Mouse (Mus musculus) forebrain, embryonic 16.5 days (tissue): ENCODE data around the gene Frrs1. TPM values are rescaled to one million over a fixed set of nuclear protein-coding genes. Genes with fewer than 3 reads are reported as not detected.

Experiments
- ATAC-seq: fragments of 200-750 bp; cut with Nextera tagmentation; 2 replicates; pipeline ENCODE4 v1.8.0; 2017; ENCODE audit warnings: mild to moderate bottlenecking, moderate library complexity
- H3K27ac ChIP-seq: fragments of 300-500 bp; sonication (generic); 2 replicates; pipeline ENCODE4 v1.5.1; 2014; ENCODE audit warnings: low read length, control low read depth
- H3K27me3 ChIP-seq: fragments of 300-500 bp; sonication (generic); replicated peaks from 2 replicates; pipeline ENCODE4 v1.6.1; 2014; ENCODE audit warnings: low read length; ENCODE audit not compliant: control insufficient read depth, insufficient read depth
- H3K36me3 ChIP-seq: fragments of 300-500 bp; sonication (generic); 2 replicates; pipeline ENCODE4 v1.6.1; 2014; ENCODE audit not compliant: control insufficient read depth, insufficient read depth
- H3K4me1 ChIP-seq: fragments of 300-500 bp; sonication (generic); replicated peaks from 2 replicates; pipeline ENCODE4 v1.6.1; 2014; ENCODE audit warnings: low read length; ENCODE audit not compliant: control insufficient read depth, insufficient read depth
- H3K4me2 ChIP-seq: fragments of 300-500 bp; sonication (generic); 2 replicates; pipeline ENCODE4 v1.6.1; 2014; ENCODE audit warnings: mild to moderate bottlenecking, low read length, control low read depth
- H3K4me3 ChIP-seq: fragments of 300-500 bp; sonication (generic); replicated peaks from 2 replicates; pipeline ENCODE4 v1.5.1; 2014; ENCODE audit warnings: mild to moderate bottlenecking, low read length, control low read depth
- H3K9ac ChIP-seq: fragments of 300-500 bp; sonication (generic); replicated peaks from 2 replicates; pipeline ENCODE4 v1.6.1; 2014; ENCODE audit warnings: low read depth, low read length, control low read depth
- H3K9me3 ChIP-seq: fragments of 300-500 bp; sonication (generic); 2 replicates; pipeline ENCODE4 v1.6.1; 2016; ENCODE audit warnings: low read length; ENCODE audit not compliant: control insufficient read depth
- WGBS: fragments of 180-500 bp; shearing (Covaris S2); extraction: QIAGEN DNeasy Blood & Tissue Kit; methylation state at CpG from one replicate; pipeline ENCODE4 v1.1.7; 2014; 5-methylcytosine and 5-hydroxymethylcytosine counted together
- polyA plus RNA-seq: library from polyadenylated mRNA; unstranded; fragments of >200 nt; fragmentation: Nextera tagmentation; extraction: Ambion mirVana; gene quantifications from 2 replicates; pipeline ENCODE4 v1.2.1, GENCODE M21; 2015

Gene Frrs1
- polyA plus RNA-seq, 1 experiment from 2014 or later, result 4.0 TPM

DNA sequence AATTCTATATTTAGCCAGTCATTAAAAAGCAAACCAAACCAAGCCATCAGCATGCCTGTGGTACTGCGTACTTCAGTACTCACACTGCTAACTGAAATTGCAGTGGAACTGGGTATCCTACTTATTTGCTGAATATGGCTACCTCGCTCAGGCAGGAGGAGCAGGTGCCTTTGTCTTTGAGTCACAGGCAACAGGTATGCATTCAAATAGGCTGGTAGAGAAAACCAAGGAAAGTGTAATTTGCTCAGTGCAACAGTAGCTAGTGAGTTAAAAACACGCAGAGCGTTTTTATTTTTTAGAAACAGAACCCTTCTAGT is 1.9 kb downstream of the Frrs1 start:
- Histone ChIP-seq H3K4me3 (peak overlapping the region; percentile 58), H3K9ac (peak overlapping the region; percentile 49), H3K9me3 (no peaks in the 10 kb centered on the region), H3K36me3 (no peaks in the 10 kb centered on the region), H3K4me1 (peaks cover 4% of the 10 kb centered on the region), H3K4me2 (peak overlapping the region; percentile 81), H3K27me3 (no peaks in the 10 kb centered on the region), H3K27ac (no peak overlapping the region)
- ATAC-seq, result peak; percentile 46
- WGBS, result 7% methylated on average over 4 of the region's 4 CpGs

DNA sequence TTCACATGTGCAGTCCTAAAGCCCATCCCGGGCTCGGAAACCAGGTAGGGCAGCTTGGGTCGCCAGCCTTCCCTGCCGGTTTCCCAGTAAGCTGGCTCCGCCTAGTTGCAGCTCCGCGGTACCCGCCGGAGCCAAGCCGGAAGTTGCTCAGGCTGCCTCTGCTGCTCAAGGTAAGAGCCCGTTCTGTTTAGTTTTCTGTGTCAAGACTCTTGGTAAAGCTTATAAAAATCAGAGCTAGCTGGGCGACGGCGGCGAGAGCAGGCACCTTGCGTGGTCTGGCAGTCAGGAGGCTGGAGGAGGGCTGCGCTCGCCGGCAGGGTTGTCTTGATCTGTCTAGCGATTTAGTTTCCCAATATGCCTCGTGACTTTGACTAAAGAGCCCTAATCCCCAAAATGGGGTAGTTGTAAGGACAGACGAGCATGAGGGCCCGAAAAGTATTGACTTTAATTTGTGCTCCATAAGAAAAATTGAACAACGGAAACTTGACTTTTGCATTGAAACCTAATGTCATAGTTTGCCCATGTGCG is 2.3 kb downstream of the Frrs1 start:
- peak; percentile 89 for ATAC-seq
- H3K4me1 ChIP-seq, result peaks cover 4% of the 10 kb centered on the region
- H3K9ac ChIP-seq, result peak overlapping the region; percentile 49
- WGBS, result 2% methylated on average over 25 of the region's 25 CpGs
- H3K27me3 ChIP-seq, result no peaks in the 10 kb centered on the region
- H3K4me3 ChIP-seq, result peak overlapping the region; percentile 58
- H3K27ac ChIP-seq, result no peak overlapping the region
- no peaks in the 10 kb centered on the region for H3K9me3 ChIP-seq
- no peaks in the 10 kb centered on the region for H3K36me3 ChIP-seq
- H3K4me2 ChIP-seq, result peak overlapping the region; percentile 81

DNA sequence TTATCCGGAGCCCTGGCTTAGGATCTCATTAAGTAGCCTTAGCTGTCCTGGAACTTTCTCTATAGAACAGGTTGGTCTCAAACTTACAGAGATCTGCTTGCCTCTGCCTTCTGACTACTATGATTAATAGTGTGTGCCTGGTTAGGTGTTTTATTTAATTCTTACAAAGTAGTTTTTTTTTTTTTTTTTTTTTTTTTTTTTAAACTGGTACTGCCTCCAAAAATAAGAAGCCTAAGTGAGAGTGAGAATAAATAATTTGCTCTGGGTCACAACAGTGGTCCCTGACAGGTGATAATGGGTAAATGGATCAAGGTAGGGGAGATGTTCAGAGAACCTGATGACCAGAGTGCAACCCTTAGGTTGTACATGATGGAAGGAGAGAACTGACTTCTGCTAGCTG is 3.4 kb downstream of the Frrs1 start:
- Histone ChIP-seq H3K36me3 (no peaks in the 10 kb centered on the region), H3K4me1 (peaks cover 4% of the 10 kb centered on the region), H3K9me3 (no peaks in the 10 kb centered on the region), H3K27me3 (no peaks in the 10 kb centered on the region), H3K4me3 (no peak overlapping the region), H3K4me2 (no peak overlapping the region), H3K27ac (no peak overlapping the region), H3K9ac (no peak overlapping the region)
- ATAC-seq, result no peak
- WGBS, result 54% methylated on average over 1 of the region's 1 CpGs

DNA sequence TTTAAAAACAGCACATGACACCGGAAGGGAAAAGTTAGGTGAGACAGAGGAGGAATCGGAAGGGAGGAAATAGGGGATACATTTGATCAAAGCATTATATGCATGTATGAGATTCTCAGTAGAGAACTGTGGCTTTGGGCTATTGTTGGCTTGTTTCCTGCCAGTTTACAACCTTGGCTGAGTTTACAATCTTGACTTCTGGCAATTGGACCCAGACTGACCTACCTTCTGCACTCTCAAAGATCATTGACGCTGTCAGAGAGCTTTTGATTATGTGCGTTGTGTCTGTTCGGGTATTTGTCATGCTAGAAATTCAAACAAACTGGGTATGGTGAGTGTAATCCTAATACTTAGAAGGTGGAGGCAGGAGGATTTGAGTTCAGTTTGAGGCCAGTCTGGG is 5.2 kb downstream of the Frrs1 start:
- Histone ChIP-seq H3K27ac (no peak overlapping the region), H3K9me3 (no peaks in the 10 kb centered on the region), H3K36me3 (no peaks in the 10 kb centered on the region), H3K4me1 (peaks cover 4% of the 10 kb centered on the region), H3K4me3 (no peak overlapping the region), H3K4me2 (no peak overlapping the region), H3K9ac (no peak overlapping the region), H3K27me3 (no peaks in the 10 kb centered on the region)
- no peak for ATAC-seq
- WGBS, result 90% methylated on average over 5 of the region's 5 CpGs

DNA sequence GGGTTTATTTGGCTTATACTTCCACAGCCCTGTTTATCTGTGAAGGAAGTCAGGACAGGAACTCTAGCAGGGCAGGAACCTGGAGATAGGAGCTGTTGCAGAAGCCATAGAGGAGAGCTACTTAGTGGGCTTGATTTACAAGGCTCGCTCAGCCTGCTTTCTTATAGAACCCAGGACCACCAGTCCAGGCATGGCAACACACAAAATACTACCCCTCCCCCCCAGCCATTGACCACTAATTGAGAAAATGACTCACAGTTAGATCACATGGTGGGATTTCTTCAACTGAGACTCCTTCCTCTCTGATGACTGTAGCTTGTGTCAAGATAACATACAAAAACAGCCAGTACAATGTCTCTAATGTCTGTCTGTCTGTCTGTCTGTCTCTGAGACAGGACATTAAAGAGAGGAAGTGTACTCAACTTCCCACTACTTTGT is 6.0 kb downstream of the Frrs1 start:
- H3K4me3 ChIP-seq, result no peak overlapping the region
- H3K9ac ChIP-seq, result no peak overlapping the region
- no peak overlapping the region for H3K27ac ChIP-seq
- no peak overlapping the region for H3K4me2 ChIP-seq
- peaks cover 4% of the 10 kb centered on the region for H3K4me1 ChIP-seq
- H3K27me3 ChIP-seq, result no peaks in the 10 kb centered on the region
- H3K9me3 ChIP-seq, result no peaks in the 10 kb centered on the region
- no peak for ATAC-seq
- H3K36me3 ChIP-seq, result no peaks in the 10 kb centered on the region
- 68% methylated on average over 1 of the region's 1 CpGs for WGBS

DNA sequence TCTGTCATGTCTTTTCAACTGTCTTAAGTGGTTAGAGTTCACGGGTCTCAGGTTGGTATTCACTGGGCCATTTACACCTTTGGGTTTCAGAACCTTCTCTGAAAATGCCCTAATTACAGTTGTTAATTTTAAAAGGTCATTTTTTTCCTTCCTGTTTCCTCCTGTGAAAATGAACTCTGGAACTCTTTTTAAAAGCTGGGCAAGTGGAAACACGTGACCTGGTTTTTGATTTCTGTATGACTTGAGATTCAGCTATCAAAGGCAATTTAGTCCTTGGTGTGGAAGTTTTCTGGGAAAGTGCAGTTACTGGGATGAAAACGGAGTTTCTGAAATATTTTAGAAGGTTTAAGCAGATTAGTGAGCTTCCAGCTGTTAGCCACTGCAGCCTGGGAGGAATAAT is 11.1 kb downstream of the Frrs1 start:
- Histone ChIP-seq H3K9me3 (no peaks in the 10 kb centered on the region), H3K4me2 (no peak overlapping the region), H3K4me3 (no peak overlapping the region), H3K27ac (no peak overlapping the region), H3K36me3 (no peaks in the 10 kb centered on the region), H3K9ac (no peak overlapping the region), H3K4me1 (no peaks in the 10 kb centered on the region), H3K27me3 (no peaks in the 10 kb centered on the region)
- ATAC-seq, result no peak
- WGBS, result 28% methylated on average over 3 of the region's 3 CpGs

DNA sequence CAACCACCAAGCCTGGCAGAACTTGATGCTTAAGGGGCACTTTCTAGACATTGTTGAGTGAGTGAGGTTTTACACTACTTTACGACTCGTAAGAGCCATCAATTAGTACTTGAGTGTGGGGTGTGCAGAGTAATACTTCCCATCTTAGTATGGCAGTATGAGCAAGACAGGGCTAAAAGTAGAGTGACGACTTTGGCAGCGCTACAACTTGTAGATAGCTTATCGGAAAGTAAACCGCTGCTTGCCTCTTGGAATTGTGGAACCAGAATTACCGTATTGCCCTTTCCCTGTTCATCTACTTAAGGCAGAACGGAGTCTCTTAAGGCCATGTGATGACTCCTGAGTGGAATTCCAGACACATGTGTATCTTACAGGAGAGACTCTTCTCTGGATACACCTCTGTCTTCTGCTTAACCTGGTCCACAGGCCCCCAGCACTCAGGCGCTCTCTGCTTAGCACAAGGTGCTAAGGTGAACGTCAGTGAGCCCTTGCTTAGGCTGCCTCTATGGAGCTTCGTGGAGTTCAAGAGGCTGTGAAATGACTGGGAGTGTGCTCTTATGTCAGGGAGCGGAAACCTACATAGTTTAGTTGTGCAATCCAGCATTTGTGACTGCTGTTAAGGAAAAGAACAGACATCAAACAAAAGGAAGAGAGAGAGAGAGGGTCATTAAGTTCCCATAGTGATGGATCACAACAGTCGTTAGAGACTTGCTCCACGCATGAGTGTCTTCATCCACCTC is 23.1 kb downstream of the Frrs1 start:
- Histone ChIP-seq H3K9me3 (no peaks in the 10 kb centered on the region), H3K4me1 (no peaks in the 10 kb centered on the region), H3K27me3 (no peaks in the 10 kb centered on the region), H3K27ac (no peak overlapping the region), H3K4me3 (no peak overlapping the region), H3K36me3 (no peaks in the 10 kb centered on the region), H3K9ac (no peak overlapping the region), H3K4me2 (no peak overlapping the region)
- no peak for ATAC-seq
- 92% methylated on average over 14 of the region's 14 CpGs for WGBS

DNA sequence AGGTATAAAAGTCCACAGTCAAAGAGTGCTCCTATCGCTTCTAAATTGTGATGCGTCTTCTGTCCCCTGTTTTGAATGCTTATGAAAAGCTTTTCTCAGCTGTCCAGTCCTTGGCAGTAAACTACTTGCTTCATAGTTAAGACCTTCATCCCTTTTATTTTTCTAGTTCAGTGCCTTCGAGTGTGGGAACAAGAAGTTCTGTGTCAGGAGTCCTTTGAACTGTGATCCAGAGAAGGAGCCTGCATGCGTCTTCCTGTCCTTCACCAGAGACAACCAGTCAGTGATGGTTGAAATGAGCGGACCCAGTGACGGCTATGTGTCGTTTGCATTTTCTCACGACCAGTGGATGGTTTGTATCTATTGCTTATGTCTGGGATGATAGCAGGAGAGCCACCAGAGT is 25.7 kb downstream of the Frrs1 start:
- no peak overlapping the region for H3K4me3 ChIP-seq
- no peaks in the 10 kb centered on the region for H3K27me3 ChIP-seq
- no peak overlapping the region for H3K9ac ChIP-seq
- WGBS, result 81% methylated on average over 8 of the region's 8 CpGs
- no peak overlapping the region for H3K27ac ChIP-seq
- H3K9me3 ChIP-seq, result no peaks in the 10 kb centered on the region
- H3K4me2 ChIP-seq, result no peak overlapping the region
- no peaks in the 10 kb centered on the region for H3K36me3 ChIP-seq
- no peaks in the 10 kb centered on the region for H3K4me1 ChIP-seq
- no peak for ATAC-seq

DNA sequence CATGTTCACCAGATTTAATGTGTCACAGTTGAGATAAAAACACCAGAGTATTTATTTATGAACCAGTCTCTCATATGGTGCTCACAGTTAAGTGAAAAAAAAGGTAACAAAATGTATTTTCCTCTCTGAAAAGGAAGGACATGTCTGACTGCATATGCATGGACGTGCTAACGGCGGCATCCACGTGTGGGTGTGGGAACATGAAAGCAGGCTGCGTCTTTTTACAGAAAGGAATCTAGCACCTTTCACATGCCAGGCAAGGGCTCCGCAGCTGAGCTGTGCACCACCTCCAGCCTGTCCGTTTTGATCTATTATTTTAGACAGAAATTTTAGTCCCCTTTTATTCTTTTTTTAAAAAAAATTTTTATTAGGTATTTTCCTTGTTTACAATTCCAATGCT is 30.1 kb downstream of the Frrs1 start:
- Histone ChIP-seq H3K27ac (no peak overlapping the region), H3K4me2 (no peak overlapping the region), H3K9ac (no peak overlapping the region), H3K4me1 (no peaks in the 10 kb centered on the region), H3K9me3 (no peaks in the 10 kb centered on the region), H3K27me3 (no peaks in the 10 kb centered on the region), H3K4me3 (no peak overlapping the region), H3K36me3 (no peaks in the 10 kb centered on the region)
- no peak for ATAC-seq
- 83% methylated on average over 7 of the region's 7 CpGs for WGBS

DNA sequence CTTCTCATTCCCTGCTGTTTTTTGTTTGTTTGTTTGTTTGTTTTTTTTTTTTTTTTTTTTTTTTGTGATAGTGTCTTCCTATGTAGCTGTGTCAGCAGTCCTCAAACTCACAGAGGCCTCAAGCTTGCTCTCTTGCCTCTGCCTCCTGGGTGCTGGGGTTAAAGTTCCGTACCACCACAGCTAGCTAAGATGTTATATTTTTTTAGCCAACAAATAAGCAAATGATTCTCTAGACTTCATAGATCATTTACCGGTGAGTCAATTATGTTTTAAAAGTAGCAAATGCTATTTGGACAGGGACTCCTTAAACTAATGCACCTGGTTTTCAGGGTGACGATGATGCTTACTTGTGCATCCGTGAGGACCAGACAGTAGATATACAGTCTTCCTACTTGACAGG is 31.3 kb downstream of the Frrs1 start:
- no peaks in the 10 kb centered on the region for H3K36me3 ChIP-seq
- no peaks in the 10 kb centered on the region for H3K27me3 ChIP-seq
- no peaks in the 10 kb centered on the region for H3K9me3 ChIP-seq
- no peak overlapping the region for H3K4me3 ChIP-seq
- no peak overlapping the region for H3K4me2 ChIP-seq
- H3K4me1 ChIP-seq, result no peaks in the 10 kb centered on the region
- H3K9ac ChIP-seq, result no peak overlapping the region
- WGBS, result 98% methylated on average over 4 of the region's 4 CpGs
- ATAC-seq, result no peak
- no peak overlapping the region for H3K27ac ChIP-seq
